Mouse (Mus musculus) neural tube, postnatal 0 days (tissue): Measurements from ENCODE around the gene Ttf1. TPM values are rescaled to one million over a fixed set of nuclear protein-coding genes. Genes with fewer than 3 reads are reported as not detected.

Experiments used
- polyA plus RNA-seq: library from polyadenylated mRNA; unstranded; fragments of >200 nt; fragmentation: Nextera tagmentation; extraction: Ambion mirVana; gene quantifications from 2 replicates; pipeline ENCODE4 v1.2.1, GENCODE M21; 2015

Ttf1 gene
- 4.0 and 4.5 TPM in 2 replicates for polyA plus RNA-seq

DNA sequence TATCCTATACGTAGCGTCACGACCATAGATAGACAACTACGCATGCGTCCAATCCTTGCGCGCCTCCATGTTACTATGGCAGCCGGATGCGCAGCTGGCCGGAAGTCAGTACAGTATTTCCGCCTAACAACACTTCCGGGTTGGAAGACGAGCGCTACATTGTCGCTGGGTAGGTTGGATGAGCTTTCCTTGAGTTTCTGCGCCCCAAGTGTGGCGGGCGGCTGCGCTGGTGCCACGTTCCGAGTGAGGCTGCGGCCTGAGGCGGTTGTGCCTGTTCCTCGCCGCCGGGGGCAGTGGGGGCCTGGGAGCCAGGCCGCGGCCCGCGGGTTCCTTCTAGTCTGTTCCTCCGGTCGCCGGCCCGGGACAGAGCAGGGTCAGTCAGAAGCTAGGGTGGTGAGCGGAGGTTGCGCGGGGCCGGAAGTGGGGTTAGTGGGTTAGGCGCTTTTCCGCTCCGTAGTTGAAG, at the start of gene Ttf1:
TSS of gene Ttf1 (plus strand) at position 128 of the 463 bp plus-strand sequence.

DNA sequence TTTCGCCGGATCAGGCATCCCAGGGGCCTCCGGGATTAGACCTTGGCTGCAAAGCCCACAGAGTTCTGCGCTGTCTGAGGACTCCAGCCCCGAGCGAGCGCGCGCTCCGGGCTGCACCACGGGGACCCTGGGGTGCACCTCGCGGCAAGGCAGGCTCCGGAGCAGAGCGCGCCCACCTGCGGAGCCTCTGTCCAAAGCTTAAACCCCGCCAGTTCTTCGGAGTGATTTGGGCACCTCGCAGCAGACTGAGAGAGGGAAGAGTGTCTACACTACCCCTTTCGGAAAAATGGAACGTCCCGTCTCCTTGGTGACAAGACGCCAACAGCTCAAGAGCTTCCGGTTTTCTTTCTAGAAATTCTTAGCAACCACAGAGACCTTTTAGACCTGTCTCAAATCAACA, 5.1 kb upstream of the Ttf1 start, which contains the start of gene Cfap77:
TSS of gene Cfap77 (minus strand) at position 76 of the 400 bp plus-strand sequence.

DNA sequence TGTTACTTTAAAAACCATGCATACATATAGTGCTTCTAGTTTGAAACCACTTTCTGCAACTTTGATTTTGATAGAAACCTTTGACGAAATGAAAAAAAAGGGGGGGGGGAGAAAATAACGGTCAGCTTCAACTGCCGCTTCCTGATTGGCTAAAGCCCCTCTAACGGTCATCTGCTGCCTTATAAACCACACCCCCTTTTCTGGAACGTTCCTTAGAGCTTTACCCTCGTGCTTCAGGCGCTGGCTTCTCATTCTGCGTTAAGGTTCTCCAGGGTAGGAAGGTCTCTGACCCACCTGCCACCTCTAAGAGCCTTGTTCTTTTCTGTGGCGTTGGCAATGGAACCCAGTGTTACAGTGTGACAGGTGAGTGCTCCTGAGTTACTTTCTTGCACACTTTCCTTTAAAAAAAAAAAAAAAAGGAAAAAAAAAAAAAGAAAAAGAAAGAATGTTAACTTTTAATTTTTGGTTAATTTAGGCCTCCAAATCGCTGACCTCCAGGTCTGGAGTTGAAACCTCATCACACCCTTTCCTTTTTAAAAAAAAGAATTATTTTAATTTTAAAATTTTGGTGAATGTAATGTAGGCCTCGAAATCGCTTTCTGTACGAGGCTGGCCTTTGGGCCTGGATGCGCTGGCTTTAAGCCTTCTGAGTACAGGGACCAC, 64.0 kb downstream of the Ttf1 start, which contains the start of gene Setx:
TSS of gene Setx (plus strand) at position 275 of the 663 bp plus-strand sequence.

Other genes starting within 250 kb of the Ttf1 start
- gene Gtf3c4, start 219.9 kb upstream of the Ttf1 start, polyA plus RNA-seq = 13.0 and 14.2 TPM in 2 replicates
- gene Ddx31, start 219.9 kb upstream of the Ttf1 start, polyA plus RNA-seq = 7.4 and 8.0 TPM in 2 replicates
- gene Barhl1, start 143.6 kb upstream of the Ttf1 start, polyA plus RNA-seq = 3.5 and 3.6 TPM in 2 replicates
- 0.70 and 0.84 TPM in 2 replicates for gene Cfap77, start 5.2 kb upstream of the Ttf1 start, polyA plus RNA-seq
- 13.2 and 13.9 TPM in 2 replicates for gene Setx, start 63.9 kb downstream of the Ttf1 start, polyA plus RNA-seq
- gene Ntng2, start 192.7 kb downstream of the Ttf1 start, polyA plus RNA-seq = 2.0 and 2.5 TPM in 2 replicates